In genomic region chr7:27406481-27406880, GRCm38 (mm10) we compare ENCODE assay signal across 17 mouse cellular contexts. TPM values are rescaled to one million over a fixed set of nuclear protein-coding genes. Genes with fewer than 3 reads are reported as not detected.
DNase-seq lines count a peak whose midpoint lies in the region; ATAC-seq and TF ChIP-seq lines count a peak whose summit lies in the region.
"Had no signal": no experiment of that assay in that cellular context is flagged by ENCODE, and none has a peak within 500 bp of the region (broad histone marks: within the 10 kb centered on the region; RNA-seq: fewer than 3 reads in every experiment).

No protein-coding gene starts in this region.

- H3K27ac ChIP-seq in hindbrain, embryonic 11.5 days (ENCODE audit: low read depth, low read length): no peak overlapping the region
- no peak overlapping the region for H3K27ac ChIP-seq in hindbrain, embryonic 10.5 days
- no peak overlapping the region for H3K27ac ChIP-seq in lung, postnatal 0 days (ENCODE audit: low read length)
- H3K27ac ChIP-seq: lung, embryonic 15.5 days; midbrain, embryonic 10.5 days had no signal

- 82% methylated on average over 7 of the region's 7 CpGs for WGBS in hindbrain, embryonic 11.5 days
- WGBS in hindbrain, embryonic 10.5 days: 85% methylated on average over 7 of the region's 7 CpGs
- 81% methylated on average over 7 of the region's 7 CpGs for WGBS in lung, postnatal 0 days

- no peak for TF ChIP-seq EP300 in lung, postnatal 0 days (IDR thresholded peaks at IDR 0.05)

- no peak overlapping the region for H3K4me2 ChIP-seq in hindbrain, embryonic 11.5 days (replicated peaks; ENCODE audit: low read depth, low read length)
- no peak overlapping the region for H3K4me2 ChIP-seq in lung, postnatal 0 days (replicated peaks; ENCODE audit: low read depth, low read length)
- H3K4me2 ChIP-seq: lung, embryonic 15.5 days had no signal

- no peaks in the 10 kb centered on the region for H3K9me3 ChIP-seq in hindbrain, embryonic 11.5 days (ENCODE audit: control insufficient read depth, low read length)
- peaks cover 8% of the 10 kb centered on the region; the same call in 1 of the 2 replicates for H3K9me3 ChIP-seq in hindbrain, embryonic 10.5 days
- peaks cover 6% of the 10 kb centered on the region; the same call in 1 of the 2 replicates for H3K9me3 ChIP-seq in lung, postnatal 0 days (ENCODE audit: low read length)

- DNase-seq in hindbrain, embryonic 11.5 days (ENCODE audit: low spot score): peak; percentile 14
- no peak for DNase-seq in hindbrain, embryonic 10.5 days (ENCODE audit: low spot score)
- no peak for DNase-seq in lung, postnatal 0 days (ENCODE audit: low spot score)
- DNase-seq in lung, adult 18-20 months: no peak
- peak; percentile 74 for DNase-seq in ZHBTc4 (ENCODE audit: low read depth, low spot score)
- no peak for DNase-seq in T-cell, adult 2 months (ENCODE audit: low spot score)
- DNase-seq: layer of hippocampus, adult 9-11 months; left cerebral cortex, postnatal 4 days; right cerebral cortex, postnatal 4 days had no signal

- no peak for ATAC-seq in hindbrain, embryonic 11.5 days (ENCODE audit: low FRiP score)
- ATAC-seq in lung, postnatal 0 days: no peak
- ATAC-seq in megakaryocyte, adult 5-6 weeks (ENCODE audit: poor library complexity, severe bottlenecking): no peak
- ATAC-seq: hindbrain, embryonic 16.5 days had no signal

- H3K4me1 ChIP-seq in hindbrain, embryonic 11.5 days (replicated peaks; ENCODE audit: control insufficient read depth, insufficient read depth, low read length): peaks cover 3% of the 10 kb centered on the region
- H3K4me1 ChIP-seq in hindbrain, embryonic 10.5 days (replicated peaks): peaks cover 24% of the 10 kb centered on the region
- peaks cover 9% of the 10 kb centered on the region; the same call in 1 of the 2 replicates for H3K4me1 ChIP-seq in lung, postnatal 0 days (ENCODE audit: insufficient read depth, low read depth, low read length)

- no peaks in the 10 kb centered on the region for H3K36me3 ChIP-seq in hindbrain, embryonic 11.5 days (ENCODE audit: control insufficient read depth, insufficient read depth, low read length)
- no peaks in the 10 kb centered on the region for H3K36me3 ChIP-seq in hindbrain, embryonic 10.5 days
- no peaks in the 10 kb centered on the region for H3K36me3 ChIP-seq in lung, postnatal 0 days (ENCODE audit: insufficient read depth, low read length)
- H3K36me3 ChIP-seq: lung, embryonic 15.5 days; midbrain, embryonic 10.5 days had no signal

- H3K4me3 ChIP-seq in hindbrain, embryonic 11.5 days (ENCODE audit: low read depth, low read length): no peak overlapping the region
- H3K4me3 ChIP-seq in hindbrain, embryonic 10.5 days: no peak overlapping the region
- no peak overlapping the region for H3K4me3 ChIP-seq in lung, postnatal 0 days (ENCODE audit: low read depth, low read length)
- H3K4me3 ChIP-seq: erythroblast, embryonic 14.5 days; lung, embryonic 15.5 days; midbrain, embryonic 10.5 days; myocyte had no signal

- H3K27me3 ChIP-seq in hindbrain, embryonic 11.5 days (ENCODE audit: control insufficient read depth, insufficient read depth, low read length): peaks cover 73% of the 10 kb centered on the region
- peaks cover 97% of the 10 kb centered on the region for H3K27me3 ChIP-seq in hindbrain, embryonic 10.5 days (ENCODE audit: insufficient read depth, poor library complexity, severe bottlenecking)
- peaks cover 56% of the 10 kb centered on the region for H3K27me3 ChIP-seq in lung, postnatal 0 days (replicated peaks; ENCODE audit: insufficient read depth, low read length)

- H3K9ac ChIP-seq in hindbrain, embryonic 11.5 days (ENCODE audit: low read depth, low read length): no peak overlapping the region
- H3K9ac ChIP-seq in lung, postnatal 0 days (replicated peaks; ENCODE audit: low read depth): no peak overlapping the region
- H3K9ac ChIP-seq: lung, embryonic 15.5 days had no signal

- TF ChIP-seq CTCF in lung, postnatal 0 days (IDR thresholded peaks at IDR 0.05): peak; percentile 39; the same call in 1 of the 2 replicates

RNA-seq across cellular contexts. Expression of gene Sptbn4, which starts 41.0 kb away (rescaled TPM):
- 0.20 and 0.57 TPM in 2 replicates for polyA plus RNA-seq in hindbrain, embryonic 11.5 days (2014; fragmentation: Nextera tagmentation; extraction: Ambion mirVana)
- polyA plus RNA-seq in hindbrain, embryonic 10.5 days (2016; fragmentation: Nextera tagmentation; extraction: Ambion mirVana): 0.33 and 0.34 TPM in 2 replicates
- 0.20 and 0.21 TPM in 2 replicates for polyA plus RNA-seq in lung, postnatal 0 days (2015; fragmentation: Nextera tagmentation; extraction: Ambion mirVana)
- 0.13 and 0.32 TPM in 2 replicates for total RNA-seq in megakaryocyte, adult 5-6 weeks (2015)
- total RNA-seq in megakaryocyte, adult 5-6 weeks (2017): 0.07 and 0.20 TPM in 2 replicates

RNA-seq across cellular contexts. Expression of gene Blvrb, which starts 41.3 kb away (rescaled TPM):
- 34.8 and 35.4 TPM in 2 replicates for polyA plus RNA-seq in hindbrain, embryonic 11.5 days (2014; fragmentation: Nextera tagmentation; extraction: Ambion mirVana)
- 40.6 and 41.8 TPM in 2 replicates for polyA plus RNA-seq in hindbrain, embryonic 10.5 days (2016; fragmentation: Nextera tagmentation; extraction: Ambion mirVana)
- polyA plus RNA-seq in lung, postnatal 0 days (2015; fragmentation: Nextera tagmentation; extraction: Ambion mirVana): 61.7 and 63.4 TPM in 2 replicates
- 35.3 and 42.0 TPM in 2 replicates for total RNA-seq in megakaryocyte, adult 5-6 weeks (2015)
- total RNA-seq in megakaryocyte, adult 5-6 weeks (2017): 15.5 and 16.2 TPM in 2 replicates

RNA-seq across cellular contexts. Expression of gene Gm20479, which starts 49.3 kb away (rescaled TPM):
- polyA plus RNA-seq in hindbrain, embryonic 11.5 days (2014; fragmentation: Nextera tagmentation; extraction: Ambion mirVana): 0.33 and 0.57 TPM in 2 replicates
- 0.50 TPM in 1 of 2 replicates, not detected in the other for polyA plus RNA-seq in hindbrain, embryonic 10.5 days (2016; fragmentation: Nextera tagmentation; extraction: Ambion mirVana)
- not detected in 2 replicates for polyA plus RNA-seq in lung, postnatal 0 days (2015; fragmentation: Nextera tagmentation; extraction: Ambion mirVana)
- total RNA-seq in megakaryocyte, adult 5-6 weeks (2015): not detected in 2 replicates
- total RNA-seq in megakaryocyte, adult 5-6 weeks (2017): not detected in 2 replicates
- total RNA-seq: left cerebral cortex, postnatal 4 days had no signal
- polyA plus RNA-seq: erythroblast, embryonic 14.5 days; gonadal fat pad, adult 2 months; heart, embryonic 14.5 days; hindbrain, embryonic 16.5 days had no signal

RNA-seq across cellular contexts. Expression of gene Shkbp1, which starts 50.7 kb away (rescaled TPM):
- 51.5 and 56.7 TPM in 2 replicates for polyA plus RNA-seq in hindbrain, embryonic 11.5 days (2014; fragmentation: Nextera tagmentation; extraction: Ambion mirVana)
- polyA plus RNA-seq in hindbrain, embryonic 10.5 days (2016; fragmentation: Nextera tagmentation; extraction: Ambion mirVana): 76.3 and 87.4 TPM in 2 replicates
- polyA plus RNA-seq in lung, postnatal 0 days (2015; fragmentation: Nextera tagmentation; extraction: Ambion mirVana): 31.1 and 31.2 TPM in 2 replicates
- total RNA-seq in megakaryocyte, adult 5-6 weeks (2015): 42.6 and 43.6 TPM in 2 replicates
- 30.9 and 34.0 TPM in 2 replicates for total RNA-seq in megakaryocyte, adult 5-6 weeks (2017)

Comparison
In these comparisons a context has a peak if more than half of its experiments do, and no peak if none do; other contexts are left out.
1. DNase-seq: peak in hindbrain, embryonic 11.5 days (single experiment) and ZHBTc4 (single experiment); none in hindbrain, embryonic 10.5 days (single experiment), lung, postnatal 0 days (single experiment), lung, adult 18-20 months (0 of 2) and T-cell, adult 2 months (single experiment).